Mouse (Mus musculus) hindbrain, embryonic 14.5 days (tissue): ENCODE results near the gene Psma7. TPM values are rescaled to one million over a fixed set of nuclear protein-coding genes. Genes with fewer than 3 reads are reported as not detected.

ENCODE experiments used
- ATAC-seq: fragments of 200-750 bp; cut with Nextera tagmentation; 2 replicates; pipeline ENCODE4 v1.8.0; 2017; ENCODE audit warnings: moderate number of reproducible peaks, mild to moderate bottlenecking, moderate TSS enrichment, moderate library complexity; ENCODE audit not compliant: low FRiP score
- DNase-seq: peaks from one replicate; pipeline ENCODE4 v3.0.0-alpha.2; 2015; ENCODE audit warnings: low spot score
- H3K27ac ChIP-seq: fragments of 300-500 bp; sonication (generic); 2 replicates; pipeline ENCODE4 v1.5.1; 2014; ENCODE audit warnings: mild to moderate bottlenecking, moderate library complexity
- H3K27me3 ChIP-seq: fragments of 300-500 bp; sonication (generic); 2 replicates; pipeline ENCODE4 v1.6.1; 2014; ENCODE audit warnings: mild to moderate bottlenecking, low read length, mixed read lengths; ENCODE audit not compliant: control insufficient read depth, insufficient read depth
- H3K36me3 ChIP-seq: fragments of 300-500 bp; sonication (generic); replicated peaks from 2 replicates; pipeline ENCODE4 v1.6.1; 2014; ENCODE audit not compliant: control insufficient read depth, insufficient read depth
- H3K4me1 ChIP-seq: fragments of 300-500 bp; sonication (generic); replicated peaks from 2 replicates; pipeline ENCODE4 v1.6.1; 2014; ENCODE audit warnings: antibody characterized with exemption, low read length, mixed read lengths; ENCODE audit not compliant: control insufficient read depth, insufficient read depth
- H3K4me2 ChIP-seq: fragments of 300-500 bp; sonication (generic); replicated peaks from 2 replicates; pipeline ENCODE4 v1.6.1; 2014; ENCODE audit warnings: mild to moderate bottlenecking, moderate library complexity
- H3K4me3 ChIP-seq: fragments of 300-500 bp; sonication (generic); replicated peaks from 2 replicates; pipeline ENCODE4 v1.5.1; 2014; ENCODE audit warnings: mild to moderate bottlenecking, low read length
- H3K9ac ChIP-seq: fragments of 300-500 bp; sonication (generic); 2 replicates; pipeline ENCODE4 v1.6.1; 2014
- H3K9me3 ChIP-seq: fragments of 300-500 bp; sonication (generic); 2 replicates; pipeline ENCODE4 v1.6.1; 2016; ENCODE audit warnings: low read length; ENCODE audit not compliant: control insufficient read depth
- WGBS: fragments of 180-500 bp; shearing (Covaris S2); extraction: QIAGEN DNeasy Blood & Tissue Kit; methylation state at CpG from one replicate; pipeline ENCODE4 v1.1.7; 2014; 5-methylcytosine and 5-hydroxymethylcytosine counted together
- polyA plus RNA-seq: library from polyadenylated mRNA; unstranded; fragments of >200 nt; fragmentation: Nextera tagmentation; extraction: Ambion mirVana; gene quantifications from 2 replicates; pipeline ENCODE4 v1.2.1, GENCODE M21; 2014

Psma7 gene
- polyA plus RNA-seq, 1 experiment from 2014 or later, result 631 TPM

- DNase-seq, result no peak
These were observed 30.7 kb upstream of the Psma7 start for GRCm38 (mm10) chr2:180072886-180073285.

GRCm38 (mm10) chr2:180071671-180072070, 29.4 kb upstream of the Psma7 start:
- DNase-seq, result no peak

More at GRCm38 (mm10) chr2:180072886-180073285, 30.7 kb upstream of the Psma7 start:
- Histone ChIP-seq H3K9ac (no peak overlapping the region), H3K9me3 (no peaks in the 10 kb centered on the region), H3K36me3 (peaks cover 37% of the 10 kb centered on the region), H3K27me3 (no peaks in the 10 kb centered on the region), H3K4me2 (no peak overlapping the region), H3K4me1 (peaks cover 14% of the 10 kb centered on the region), H3K27ac (no peak overlapping the region), H3K4me3 (no peak overlapping the region)
- ATAC-seq, result no peak
- 90% methylated on average over 7 of the region's 7 CpGs for WGBS

GRCm38 (mm10) chr2:180070481-180071453, 28.5 kb upstream of the Psma7 start, which contains the start of gene Mtg2:
Gene Mtg2, plus strand, starts transcription at chr2:180070588.
- 4% methylated on average over 58 of the region's 58 CpGs for WGBS

More at GRCm38 (mm10) chr2:180071671-180072070, 29.4 kb upstream of the Psma7 start:
- no peaks in the 10 kb centered on the region for H3K9me3 ChIP-seq
- WGBS, result 89% methylated on average over 2 of the region's 2 CpGs
- no peak overlapping the region for H3K4me3 ChIP-seq
- ATAC-seq, result no peak
- peaks cover 14% of the 10 kb centered on the region for H3K4me1 ChIP-seq
- peaks cover 38% of the 10 kb centered on the region for H3K36me3 ChIP-seq
- H3K27ac ChIP-seq, result no peak overlapping the region
- peak overlapping the region; percentile 76 for H3K4me2 ChIP-seq
- H3K27me3 ChIP-seq, result no peaks in the 10 kb centered on the region
- peak overlapping the region; percentile 72; the same call in 1 of the 2 replicates for H3K9ac ChIP-seq

GRCm38 (mm10) chr2:180069770-180070480, 27.7 kb upstream of the Psma7 start:
- WGBS, result 37% methylated on average over 20 of the region's 20 CpGs
- peak overlapping the region; percentile 89 for H3K27ac ChIP-seq
- H3K4me3 ChIP-seq, result peak overlapping the region; percentile 58
- peaks cover 14% of the 10 kb centered on the region for H3K4me1 ChIP-seq
- ATAC-seq (peak; percentile 61), DNase-seq (no peak)
- H3K27me3 ChIP-seq, result no peaks in the 10 kb centered on the region
- peak overlapping the region; percentile 76 for H3K4me2 ChIP-seq
- H3K9me3 ChIP-seq, result no peaks in the 10 kb centered on the region
- H3K9ac ChIP-seq, result peak overlapping the region; percentile 72
- peaks cover 38% of the 10 kb centered on the region for H3K36me3 ChIP-seq

More at GRCm38 (mm10) chr2:180070481-180071453, 28.5 kb upstream of the Psma7 start, which contains the start of gene Mtg2:
- peak within 1 kb of the TSS; percentile 58 for H3K4me3 ChIP-seq
- H3K4me2 ChIP-seq, result peak within 1 kb of the TSS; percentile 76
- ATAC-seq, result peak; percentile 95
- peak within 1 kb of the TSS; percentile 89 for H3K27ac ChIP-seq
- H3K4me1 ChIP-seq, result peaks cover 14% of the 10 kb centered on the region
- H3K9ac ChIP-seq, result peak within 1 kb of the TSS; percentile 72
- H3K36me3 ChIP-seq, result peaks cover 38% of the 10 kb centered on the region
- no peaks in the 10 kb centered on the region for H3K9me3 ChIP-seq
- DNase-seq, result peak; percentile 92
- no peaks in the 10 kb centered on the region for H3K27me3 ChIP-seq

- no peak for ATAC-seq
- Histone ChIP-seq H3K9ac (no peak overlapping the region), H3K9me3 (no peaks in the 10 kb centered on the region), H3K27me3 (no peaks in the 10 kb centered on the region), H3K27ac (no peak overlapping the region), H3K4me3 (no peak overlapping the region), H3K4me2 (no peak overlapping the region), H3K4me1 (no peaks in the 10 kb centered on the region), H3K36me3 (peaks cover 74% of the 10 kb centered on the region)
- DNase-seq, result no peak
- WGBS, result 96% methylated on average over 11 of the region's 11 CpGs
These were observed 21.3 kb upstream of the Psma7 start for GRCm38 (mm10) chr2:180063338-180064131.

GRCm38 (mm10) chr2:180053001-180053400, 10.8 kb upstream of the Psma7 start:
- no peaks in the 10 kb centered on the region for H3K9me3 ChIP-seq
- no peak overlapping the region for H3K9ac ChIP-seq
- H3K27ac ChIP-seq, result no peak overlapping the region
- no peaks in the 10 kb centered on the region for H3K27me3 ChIP-seq
- DNase-seq (no peak), ATAC-seq (no peak)
- H3K4me2 ChIP-seq, result no peak overlapping the region
- H3K4me3 ChIP-seq, result no peak overlapping the region
- H3K4me1 ChIP-seq, result no peaks in the 10 kb centered on the region
- WGBS, result 98% methylated on average over 9 of the region's 9 CpGs
- H3K36me3 ChIP-seq, result peaks cover 57% of the 10 kb centered on the region

GRCm38 (mm10) chr2:180051986-180052733, 9.9 kb upstream of the Psma7 start:
- Histone ChIP-seq H3K27me3 (no peaks in the 10 kb centered on the region), H3K36me3 (peaks cover 48% of the 10 kb centered on the region), H3K4me1 (no peaks in the 10 kb centered on the region), H3K9me3 (no peaks in the 10 kb centered on the region), H3K27ac (no peak overlapping the region), H3K9ac (no peak overlapping the region), H3K4me2 (no peak overlapping the region), H3K4me3 (no peak overlapping the region)
- DNase-seq (no peak), ATAC-seq (no peak)
- 91% methylated on average over 14 of the region's 14 CpGs for WGBS

- no peak overlapping the region for H3K9ac ChIP-seq
- WGBS, result 19% methylated on average over 5 of the region's 5 CpGs
These were observed 8.8 kb upstream of the Psma7 start for GRCm38 (mm10) chr2:180050986-180051385.

More at GRCm38 (mm10) chr2:180050986-180051385, 8.8 kb upstream of the Psma7 start:
- ATAC-seq (no peak), DNase-seq (peak; percentile 74)
- H3K36me3 ChIP-seq, result peaks cover 37% of the 10 kb centered on the region
- H3K4me3 ChIP-seq, result no peak overlapping the region
- no peaks in the 10 kb centered on the region for H3K9me3 ChIP-seq
- no peaks in the 10 kb centered on the region for H3K27me3 ChIP-seq
- no peaks in the 10 kb centered on the region for H3K4me1 ChIP-seq
- no peak overlapping the region for H3K4me2 ChIP-seq
- H3K27ac ChIP-seq, result no peak overlapping the region
